Mouse (Mus musculus) E14TG2a.4 (cell line): ENCODE data around the gene Plcl1.

Experiments
- CTCF ChIP-seq: conservative IDR thresholded peaks from 2 replicates; pipeline ENCODE4 v1.5.1; 2014; ENCODE audit warnings: low read length
- NANOG ChIP-seq: IDR thresholded peaks from 2 replicates; pipeline ENCODE4 v1.6.1; 2014; ENCODE audit warnings: borderline replicate concordance, low read length, mixed read lengths
- POU5F1 ChIP-seq: IDR thresholded peaks from 2 replicates; pipeline ENCODE4 v1.6.1; 2014; ENCODE audit warnings: low read length, borderline replicate concordance

GRCm38 (mm10) chr1:55617857-55618256, 212.1 kb downstream of the Plcl1 start:
- TF ChIP-seq CTCF: no peak
- TF ChIP-seq POU5F1: no peak
- no peak for TF ChIP-seq NANOG
